Mouse (Mus musculus): ENCODE measurements at regions not wholly inside any gene's neighbourhood (a gene's known extent, or its start where the extent isn't known, plus 50 kb on each side); places are given as distances from the start of the nearest gene placed in this dataset.

DNA sequence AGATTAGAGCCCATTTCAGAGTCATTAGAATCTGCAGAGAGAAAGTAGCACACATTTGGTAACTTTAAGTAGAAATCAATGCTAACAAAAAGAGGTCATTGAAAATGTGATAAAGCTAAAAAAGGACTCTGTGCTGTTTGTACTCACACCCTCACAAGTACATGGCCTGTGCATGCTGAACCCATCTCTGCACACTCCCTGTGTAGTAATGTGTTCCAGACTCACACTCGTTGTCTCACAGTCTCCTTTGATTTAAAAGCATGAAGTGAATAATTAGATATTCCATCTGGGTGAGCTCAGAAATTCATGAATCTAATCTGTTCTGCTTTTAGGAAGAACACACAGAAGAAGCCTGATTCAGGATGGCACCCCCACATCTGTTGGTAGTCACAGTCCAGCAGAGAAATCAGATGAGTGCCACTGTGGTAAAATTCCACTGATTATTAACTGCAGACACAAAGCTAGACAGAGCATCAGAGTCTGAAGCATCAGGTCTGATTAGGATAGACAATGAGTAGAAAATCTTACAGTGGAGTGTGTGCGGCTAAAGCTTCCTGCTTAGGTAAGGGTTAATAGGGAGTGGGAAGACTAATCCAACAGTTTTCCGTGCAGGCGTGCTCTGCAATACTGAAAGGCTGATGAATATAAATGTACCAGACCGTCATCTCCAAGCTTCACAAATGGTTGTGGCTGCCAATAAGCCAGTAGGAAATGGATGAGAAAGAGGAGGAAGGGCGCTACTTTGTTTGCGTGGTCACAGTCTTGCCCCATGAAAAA is 91.7 kb upstream of the Nrsn1 start:
- no peak overlapping the region for H3K4me3 ChIP-seq (replicated peaks)
- H3K9me3 ChIP-seq: no peaks in the 10 kb centered on the region
- no peaks in the 10 kb centered on the region for H3K27me3 ChIP-seq
- no peak overlapping the region for H3K4me2 ChIP-seq
- H3K4me1 ChIP-seq: peaks cover 10% of the 10 kb centered on the region
- no peak overlapping the region for H3K9ac ChIP-seq
- H3K36me3 ChIP-seq (replicated peaks): no peaks in the 10 kb centered on the region
- WGBS: 43% methylated on average over 7 of the region's 7 CpGs
- 0 out of 2 replicates have a peak overlapping the region, but pooled peaks have one; percentile 25 for H3K27ac ChIP-seq
- peak; percentile 60 for ATAC-seq (ENCODE audit: low FRiP score)

DNA sequence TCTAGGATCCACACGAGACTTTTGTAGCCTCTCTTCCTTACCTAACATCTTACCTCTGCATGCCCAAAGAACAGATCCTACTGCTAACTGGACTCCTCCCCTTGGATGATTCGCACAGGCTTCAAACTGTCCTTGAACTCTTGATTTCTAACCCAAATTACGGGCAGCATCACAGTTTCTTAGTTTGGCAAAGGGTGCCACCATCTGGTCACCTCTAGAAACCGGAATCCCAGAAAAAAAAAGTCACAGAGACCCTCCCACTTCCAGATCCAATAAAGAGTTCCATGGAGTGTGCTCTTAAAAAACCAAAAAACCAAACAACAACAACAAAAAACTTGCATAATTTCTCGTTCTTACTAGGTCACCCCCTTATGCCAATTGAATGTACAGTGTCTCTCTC is 77.3 kb upstream of the Nrsn1 start:
- no peak for ATAC-seq (ENCODE audit: low FRiP score)
- Histone ChIP-seq H3K27ac (no peak overlapping the region), H3K9ac (no peak overlapping the region), H3K27me3 (no peaks in the 10 kb centered on the region), H3K4me2 (no peak overlapping the region), H3K4me3 (replicated peaks) (no peak overlapping the region), H3K36me3 (replicated peaks) (no peaks in the 10 kb centered on the region), H3K4me1 (no peaks in the 10 kb centered on the region), H3K9me3 (no peaks in the 10 kb centered on the region)
- 54% methylated on average over 5 of the region's 5 CpGs for WGBS

DNA sequence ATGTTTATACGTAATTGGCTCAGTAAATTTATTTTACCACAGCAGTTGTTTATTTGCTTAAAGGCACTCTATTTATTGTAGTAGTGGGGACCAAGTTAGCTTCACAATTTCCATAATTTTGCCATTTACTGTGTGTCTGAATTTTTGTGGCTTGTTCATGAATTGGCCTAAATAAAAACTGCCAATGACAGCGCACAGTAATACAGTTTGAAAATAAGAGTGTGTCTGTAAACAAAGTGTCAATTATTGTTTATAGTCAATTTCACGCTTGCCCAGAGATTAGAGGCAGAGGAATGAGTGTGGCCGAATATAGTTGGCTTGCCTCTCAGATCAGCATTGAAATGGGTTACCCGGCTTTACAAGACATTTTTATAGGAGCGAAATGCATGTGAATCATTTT is 73.0 kb upstream of the Nrsn1 start:
- H3K4me2 ChIP-seq: no peak overlapping the region
- H3K4me3 ChIP-seq (replicated peaks): no peak overlapping the region
- H3K9ac ChIP-seq: no peak overlapping the region
- H3K27me3 ChIP-seq: no peaks in the 10 kb centered on the region
- H3K9me3 ChIP-seq: no peaks in the 10 kb centered on the region
- H3K4me1 ChIP-seq: no peaks in the 10 kb centered on the region
- H3K36me3 ChIP-seq (replicated peaks): no peaks in the 10 kb centered on the region
- H3K27ac ChIP-seq: no peak overlapping the region
- no peak for ATAC-seq (ENCODE audit: low FRiP score)
- WGBS: 87% methylated on average over 6 of the region's 6 CpGs

DNA sequence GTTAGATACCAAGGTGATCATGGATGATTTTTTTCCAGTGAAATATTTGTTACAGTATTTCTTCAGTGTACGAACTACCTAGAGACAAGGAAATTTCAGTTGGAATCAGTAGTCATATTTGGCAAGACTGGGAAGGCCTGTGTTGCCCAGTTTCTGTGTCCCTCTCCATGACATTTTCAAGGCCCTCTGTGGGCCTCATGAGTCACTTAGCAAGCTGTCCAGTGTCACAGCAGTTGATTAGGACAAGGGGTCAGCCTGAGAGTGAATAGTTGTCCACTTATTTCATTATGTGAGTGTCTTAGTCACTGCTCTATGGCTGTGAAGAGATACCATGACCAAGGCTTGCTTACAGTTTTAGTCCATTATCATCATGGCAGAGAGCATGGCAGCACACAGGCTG is 71.5 kb upstream of the Nrsn1 start:
- Histone ChIP-seq H3K4me2 (no peak overlapping the region), H3K9ac (no peak overlapping the region), H3K9me3 (no peaks in the 10 kb centered on the region), H3K27ac (no peak overlapping the region), H3K4me1 (no peaks in the 10 kb centered on the region), H3K27me3 (no peaks in the 10 kb centered on the region), H3K36me3 (replicated peaks) (no peaks in the 10 kb centered on the region), H3K4me3 (replicated peaks) (no peak overlapping the region)
- no peak for ATAC-seq (ENCODE audit: low FRiP score)
- WGBS: 94% methylated on average over 1 of the region's 1 CpGs

DNA sequence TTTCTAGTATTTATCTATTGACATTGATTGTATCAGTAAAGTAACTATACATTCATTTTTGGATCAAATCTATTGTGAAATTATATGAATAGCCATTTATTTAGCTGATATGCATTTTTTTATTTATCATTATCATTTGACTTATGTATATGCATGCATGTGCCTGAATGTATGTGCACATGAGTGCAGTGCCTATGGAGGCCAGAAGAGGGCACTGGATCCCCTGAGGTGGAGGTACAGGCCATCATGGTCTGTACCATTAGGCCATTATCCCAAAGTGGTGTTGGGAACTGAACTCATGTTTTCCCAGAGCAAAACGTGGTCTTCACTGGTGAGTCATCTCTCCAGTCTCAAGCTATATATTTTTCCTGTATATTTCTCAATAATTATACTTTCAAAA is 63.5 kb upstream of the Nrsn1 start:
- no peak for ATAC-seq (ENCODE audit: low FRiP score)
- H3K4me1 ChIP-seq: no peaks in the 10 kb centered on the region
- H3K4me3 ChIP-seq (replicated peaks): no peak overlapping the region
- H3K9ac ChIP-seq: no peak overlapping the region
- 96% methylated on average over 1 of the region's 1 CpGs for WGBS
- no peaks in the 10 kb centered on the region for H3K36me3 ChIP-seq (replicated peaks)
- H3K27ac ChIP-seq: no peak overlapping the region
- H3K27me3 ChIP-seq: no peaks in the 10 kb centered on the region
- H3K9me3 ChIP-seq: no peaks in the 10 kb centered on the region
- no peak overlapping the region for H3K4me2 ChIP-seq

Data from forebrain, embryonic 12.5 days (tissue).